Mouse (Mus musculus): ENCODE results near the gene A530016L24Rik.

DNA sequence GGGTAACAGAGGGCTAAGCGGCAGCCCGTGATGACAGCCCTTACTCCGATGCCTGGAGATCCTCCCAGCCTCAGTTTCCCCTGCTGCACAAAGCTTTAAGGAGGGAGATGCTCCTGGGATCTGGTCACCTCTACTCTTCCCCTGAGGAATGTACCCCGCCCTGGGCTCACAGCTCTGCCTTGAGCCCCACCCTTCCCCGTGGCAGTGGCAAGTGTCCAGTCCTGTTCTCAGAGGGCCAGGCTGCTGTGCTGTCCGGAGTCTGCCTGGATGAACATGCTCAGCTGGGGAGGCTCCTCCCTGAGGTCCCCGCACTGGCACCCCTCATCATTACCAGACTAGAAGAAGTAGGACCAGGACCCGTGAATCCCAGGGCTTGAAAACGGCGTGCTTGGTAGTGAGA is 21.9 kb upstream of the A530016L24Rik start:
- no peak for TF ChIP-seq POLR2A (IDR thresholded peaks at IDR 0.05; ENCODE audit: insufficient read depth, low read depth, low read length)
- no peak for TF ChIP-seq CTCF (IDR thresholded peaks at IDR 0.05; ENCODE audit: insufficient read depth, low read depth, low read length)
